Mouse (Mus musculus) T-helper 1 cell (primary cell): ENCODE results near the gene Prcp.
"Not testable (repeated sequence)": the region's sequence is repeated elsewhere in the genome, so short reads cannot be mapped to it uniquely, and the experiment has no call there.

Experiments used
- in situ Hi-C: fragments of 300-600 bp; cut with MboI, MseI; formaldehyde crosslinking; loops from one replicate; pipeline ENCODE4 v1.15.1; 2025; ENCODE audit warnings: high pct_unique_total_duplicates

Gene Prcp

GRCm38 (mm10) chr7:92887230-92887629, 13.0 kb downstream of the Prcp start:
- in situ Hi-C loops: no loop called here

DNA sequence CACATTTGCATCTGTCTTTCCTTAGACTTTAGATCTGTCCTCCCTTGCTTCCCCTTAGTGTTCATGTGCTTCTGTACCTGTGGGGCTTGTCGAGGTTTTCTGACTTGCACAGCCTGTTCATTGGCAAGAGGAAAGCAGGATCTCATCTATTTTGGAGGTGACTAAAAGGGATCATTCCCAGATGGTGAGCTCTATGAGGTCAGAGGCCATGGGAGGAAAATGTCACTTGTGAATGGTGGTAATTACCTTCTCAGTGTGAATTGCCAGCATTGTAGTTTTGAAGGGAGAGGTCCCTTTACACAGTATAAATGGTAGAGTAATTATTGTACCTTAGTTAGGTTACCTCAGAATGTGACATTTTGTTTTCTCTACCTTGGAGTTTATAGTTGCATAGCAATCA, 15.9 kb downstream of the Prcp start:
- in situ Hi-C loops: no loop called here

GRCm38 (mm10) chr7:92890618-92891230, 16.5 kb downstream of the Prcp start:
- in situ Hi-C loops: no loop called here

DNA sequence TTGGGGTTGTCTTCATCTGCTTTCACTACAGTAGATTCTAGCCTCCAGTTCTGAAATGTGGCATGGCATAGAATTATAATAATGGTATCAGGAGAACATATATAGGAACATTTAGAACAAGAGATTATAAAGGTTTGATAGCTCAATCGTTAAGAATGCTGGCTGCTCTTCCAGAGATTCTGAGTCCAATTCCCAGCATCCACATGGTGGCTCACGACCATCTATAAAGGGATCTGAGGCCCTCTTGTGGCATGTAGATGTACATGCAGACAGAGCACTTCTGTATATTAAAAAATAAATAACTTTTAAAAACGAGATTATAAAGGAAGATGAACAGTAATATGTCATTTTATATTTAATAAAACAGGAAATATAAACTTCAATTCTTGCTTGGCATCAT, 19.2 kb downstream of the Prcp start:
- in situ Hi-C loops: no loop called here

DNA sequence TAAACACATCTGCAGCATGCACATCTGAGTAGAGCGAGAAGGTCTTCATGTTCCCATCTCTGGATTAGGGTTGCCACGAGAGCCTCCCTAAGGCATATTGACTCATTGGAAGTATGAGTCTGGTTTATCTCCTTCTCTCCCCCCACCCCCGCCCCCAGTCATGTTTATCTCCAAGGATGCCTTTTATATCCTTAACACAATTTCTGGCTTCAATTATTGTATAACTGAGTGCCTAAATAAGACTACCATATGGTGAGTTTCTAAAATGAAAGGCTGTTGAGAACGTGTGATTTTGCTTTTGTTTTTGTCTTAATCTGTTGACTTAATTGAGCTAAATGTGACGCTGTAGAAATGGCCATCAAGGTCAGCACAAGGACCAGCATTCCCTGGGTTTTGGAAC, 21.8 kb downstream of the Prcp start:
- in situ Hi-C loops: no loop called here

GRCm38 (mm10) chr7:92897021-92897420, 22.8 kb downstream of the Prcp start:
- in situ Hi-C loops: no loop called here

- in situ Hi-C loops: no loop called here
These were observed 29.2 kb downstream of the Prcp start for GRCm38 (mm10) chr7:92903360-92904038.

DNA sequence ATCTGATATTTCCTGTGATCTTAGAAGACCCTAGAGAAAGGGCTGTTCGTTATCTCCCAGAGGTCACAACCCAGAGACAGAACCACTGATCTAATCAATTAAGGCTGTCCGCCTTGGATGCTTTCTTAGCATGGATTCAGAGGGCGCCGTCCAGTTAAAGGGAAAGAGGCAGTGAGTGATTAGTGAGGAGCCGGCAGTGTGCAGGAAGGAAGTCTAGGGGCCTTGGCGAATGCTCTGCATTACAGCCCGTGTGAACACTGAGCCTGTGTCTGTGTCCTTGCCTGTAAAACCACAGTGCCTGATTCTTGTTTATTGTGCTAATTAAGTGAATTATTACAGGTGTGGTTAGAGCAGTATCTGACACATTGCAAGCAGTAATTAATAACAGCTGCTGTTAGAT, 30.0 kb downstream of the Prcp start:
- in situ Hi-C loops: not testable (repeated sequence)

- in situ Hi-C loops: no loop called here
These were observed 46.0 kb downstream of the Prcp start for GRCm38 (mm10) chr7:92920172-92920856.

DNA sequence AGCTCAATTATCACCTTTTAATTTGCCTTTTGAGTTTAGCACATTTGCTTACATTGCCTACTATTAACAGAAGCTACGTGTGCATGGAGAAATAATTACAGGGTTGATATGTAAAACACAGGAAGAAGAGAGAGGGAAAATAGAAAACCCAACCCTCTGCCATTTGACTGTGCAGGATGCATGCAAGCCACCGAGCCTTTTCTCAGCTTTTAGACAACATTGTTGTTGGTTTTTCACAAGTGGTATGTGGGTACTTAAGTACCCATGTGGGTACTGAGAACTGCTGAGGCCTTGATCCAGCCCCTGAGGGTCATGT, 46.5 kb downstream of the Prcp start:
- in situ Hi-C loops: no loop called here

GRCm38 (mm10) chr7:92932792-92933191, 58.5 kb downstream of the Prcp start:
- in situ Hi-C loops: no loop called here

DNA sequence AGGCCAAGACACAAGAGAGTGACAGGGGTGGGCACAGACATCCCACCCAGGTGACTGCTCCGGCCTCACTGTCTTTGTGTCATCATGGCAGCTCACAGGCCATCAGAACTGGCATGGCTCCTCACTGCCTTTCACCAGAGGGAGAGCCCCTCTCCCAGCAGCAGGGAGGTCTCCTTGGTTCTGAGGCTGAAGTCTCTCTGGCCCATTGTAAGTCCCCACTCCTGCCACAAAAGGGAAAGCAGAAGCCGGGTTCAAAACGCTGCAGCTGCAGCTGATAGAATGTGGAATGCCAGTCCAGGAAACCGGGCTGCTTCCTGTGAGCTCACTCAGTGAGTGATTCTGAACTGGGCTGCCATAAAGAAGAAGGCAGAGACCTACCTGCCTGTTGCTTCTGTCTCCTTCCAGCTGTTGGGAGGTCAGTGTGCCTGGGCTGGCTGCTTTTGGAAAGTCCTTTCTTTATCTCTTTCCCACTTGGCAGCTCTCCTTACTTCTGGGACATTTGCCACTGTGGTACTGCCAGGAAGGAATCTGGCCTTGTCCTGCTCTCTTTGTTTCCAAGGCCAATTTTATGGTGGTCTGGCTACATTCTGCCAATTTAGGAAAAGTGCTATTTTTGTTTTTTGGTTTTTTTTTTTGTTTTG, 59.2 kb downstream of the Prcp start:
- in situ Hi-C loops: not testable (repeated sequence)

DNA sequence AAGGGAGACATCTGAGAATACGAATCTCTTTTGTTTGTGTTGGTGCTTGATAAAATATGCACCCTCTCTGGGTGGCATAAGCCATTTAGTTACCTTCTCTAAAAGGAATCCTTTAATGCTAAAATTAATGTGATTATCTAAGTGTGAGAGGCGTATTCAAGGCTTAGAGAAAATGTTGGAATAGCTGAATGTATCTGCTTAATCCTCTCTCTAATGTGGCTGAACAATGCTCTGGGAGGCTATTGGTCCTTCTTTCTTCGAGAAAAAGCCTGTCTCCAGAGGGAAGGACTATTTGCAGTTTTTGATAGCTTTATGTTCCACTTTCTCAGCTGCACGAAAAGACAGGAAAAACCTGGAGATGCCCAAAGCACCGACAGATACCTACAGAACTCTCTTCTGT, 62.5 kb downstream of the Prcp start:
- in situ Hi-C loops: no loop called here

DNA sequence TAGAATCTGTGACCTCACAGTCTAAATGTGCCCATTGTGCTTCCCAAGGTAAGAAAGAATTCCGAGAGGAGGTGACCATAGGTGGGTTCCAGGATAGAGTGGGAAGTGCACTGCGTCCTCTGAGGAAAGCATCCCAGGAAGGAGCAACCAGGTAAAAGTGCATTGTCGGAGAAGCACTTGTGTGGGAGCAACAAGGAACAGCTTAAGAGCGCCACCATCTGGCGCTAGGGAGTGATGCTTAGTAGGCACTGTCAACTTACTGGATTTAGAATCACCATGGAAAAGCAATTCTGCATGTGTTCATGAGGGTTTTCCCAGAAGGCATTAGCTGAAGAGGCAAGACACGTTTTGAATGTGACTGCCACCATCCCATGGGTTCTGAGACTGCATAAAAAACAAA, 63.7 kb downstream of the Prcp start:
- in situ Hi-C loops: no loop called here

DNA sequence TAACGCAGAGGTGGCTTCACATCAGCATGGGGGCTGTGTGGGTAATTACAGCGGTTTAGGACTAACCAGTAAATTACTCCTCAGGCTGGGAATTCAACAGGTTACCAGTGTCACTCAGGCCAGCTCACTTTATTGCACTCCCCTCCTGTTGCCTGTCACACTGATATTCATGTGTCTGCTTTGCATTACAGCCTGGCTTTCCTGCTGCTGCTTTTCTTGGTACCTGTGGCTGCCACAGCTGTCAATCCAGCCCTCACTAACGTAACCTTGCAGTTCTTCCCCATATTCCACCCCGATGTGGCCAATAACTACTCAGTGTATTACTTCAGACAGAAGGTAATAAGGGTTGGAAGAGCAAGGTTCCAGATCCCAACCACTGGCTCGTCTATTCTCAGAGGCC, 65.5 kb downstream of the Prcp start:
- in situ Hi-C loops: no loop called here

DNA sequence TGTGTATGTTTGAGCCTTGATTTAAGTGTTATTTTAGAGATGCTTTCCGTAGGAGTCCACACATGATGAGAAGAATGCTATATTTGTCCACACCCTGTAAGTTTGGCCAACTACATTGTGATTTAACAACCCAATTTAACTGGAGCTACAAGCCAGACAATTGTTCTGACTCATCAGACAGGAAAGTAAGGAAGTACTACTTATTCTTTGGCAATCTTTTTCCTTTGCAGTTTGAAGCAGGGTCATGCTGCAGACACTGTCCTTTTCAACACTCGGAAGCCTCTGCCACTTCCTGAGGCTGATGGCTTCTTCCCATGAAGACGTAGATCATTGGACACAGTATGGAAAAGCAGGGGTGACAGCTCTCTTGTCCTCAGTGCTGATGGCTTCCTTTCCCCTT, 76.5 kb downstream of the Prcp start:
- in situ Hi-C loops: no loop called here

DNA sequence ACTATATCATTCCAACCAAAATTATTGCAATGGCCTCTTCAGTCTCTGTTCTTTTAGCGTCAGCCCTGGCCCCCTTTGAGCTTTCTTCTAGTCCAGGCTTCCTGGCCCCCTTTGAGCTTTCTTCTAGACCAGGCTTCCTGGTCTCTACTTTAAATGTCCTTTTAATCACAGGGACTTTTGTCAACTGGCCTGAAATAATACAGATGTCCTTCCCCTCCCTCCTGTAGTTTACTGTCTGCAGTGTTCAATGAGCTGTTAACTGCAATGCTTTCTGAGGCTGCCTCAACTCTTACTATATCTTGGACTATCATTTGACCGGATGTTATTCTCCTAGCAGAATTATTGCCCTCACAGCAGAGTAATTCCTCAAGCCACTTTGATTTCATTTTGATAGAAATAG, 77.9 kb downstream of the Prcp start:
- in situ Hi-C loops: no loop called here

DNA sequence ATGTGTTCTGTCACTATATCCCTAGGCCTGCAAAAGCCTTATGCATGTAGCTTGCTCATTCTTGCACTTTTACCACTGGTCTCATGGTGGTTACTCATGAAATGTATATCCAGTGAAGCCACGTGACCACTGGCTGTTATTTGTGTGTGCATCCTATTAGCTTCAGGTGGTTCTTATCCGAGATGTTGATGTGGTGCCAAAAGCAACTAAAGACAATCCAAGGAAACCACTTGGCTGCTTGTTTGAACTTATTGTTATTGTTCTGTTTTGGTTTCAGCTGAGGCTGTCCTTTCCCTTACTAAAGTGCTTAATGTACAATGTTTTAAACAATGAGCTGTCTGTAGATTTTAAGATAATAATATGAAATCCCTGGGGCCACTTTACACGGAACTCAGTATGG, 85.5 kb downstream of the Prcp start:
- in situ Hi-C loops: no loop called here

GRCm38 (mm10) chr7:92961876-92962275, 87.6 kb downstream of the Prcp start:
- in situ Hi-C loops: no loop called here

DNA sequence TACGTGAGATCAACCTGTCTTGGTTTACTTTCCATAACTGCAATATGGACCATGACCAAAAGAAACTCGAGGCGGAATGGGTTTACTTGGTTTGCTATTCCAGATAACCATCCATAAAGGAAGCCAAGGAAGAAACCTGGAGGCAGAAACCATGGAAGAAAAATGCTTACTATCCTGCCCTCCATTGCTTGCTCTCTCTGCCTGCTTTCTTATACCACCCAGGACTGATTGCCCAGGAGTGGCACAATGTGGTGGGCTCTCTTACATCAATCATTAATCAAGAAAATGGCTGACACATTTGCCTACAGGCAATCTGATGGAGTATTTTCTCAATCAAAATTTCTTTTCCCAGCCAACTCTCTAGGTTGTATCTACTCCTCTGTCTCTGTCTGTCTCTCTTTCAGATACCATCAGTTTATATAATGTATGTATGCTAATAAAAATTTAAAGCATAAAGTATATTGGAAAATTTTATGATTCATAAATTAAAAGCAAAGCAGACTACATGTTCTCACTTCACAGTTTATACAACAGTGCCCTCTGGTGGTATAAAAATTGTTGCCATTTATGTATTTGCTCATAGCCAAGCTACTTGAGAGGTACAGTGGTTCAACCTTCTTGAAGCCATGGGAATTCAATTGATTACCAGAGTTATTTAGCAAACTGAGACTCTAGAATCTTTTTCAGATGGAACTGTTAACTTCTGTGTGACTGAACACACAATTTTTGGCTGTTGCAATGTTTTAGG, 90.7 kb downstream of the Prcp start:
- in situ Hi-C loops: no loop called here

- in situ Hi-C loops: no loop called here
These were observed 93.3 kb downstream of the Prcp start for GRCm38 (mm10) chr7:92967381-92968127.
